Mouse (Mus musculus) C3H10T1/2 (cell line): ENCODE measurements around the gene Numb. TPM values are rescaled to one million over a fixed set of nuclear protein-coding genes. Genes with fewer than 3 reads are reported as not detected.

ENCODE experiments used
- polyA plus RNA-seq, 2 experiments: library from polyadenylated mRNA; unstranded; fragments of >200 nt; fragmentation: generic; extraction: Trizol; gene quantifications; one replicate each; pipeline ENCODE4 v1.2.1; 2012; ENCODE audit warnings: missing spikeins in 2 of 2

Gene Numb
- polyA plus RNA-seq, result 10 to 100 TPM in 1 of 2 experiments, 1 to 10 TPM in 1; 1.1 to 11.2 TPM

GRCm38 (mm10) chr12:83921535-83922381 is at the start of gene Numb:
Gene Numb (minus strand): TSS chr12:83921934.

GRCm38 (mm10) chr12:83950493-83950839 is 28.7 kb upstream of the Numb start, which contains the start of gene Riox1:
Gene Riox1 (plus strand): TSS chr12:83950608.

GRCm38 (mm10) chr12:83763311-83764043 is 158.3 kb downstream of the Numb start, which contains the start of gene Papln:
Gene Papln (plus strand): TSS chr12:83763634.

Other genes starting within 250 kb of the Numb start
- gene Psen1, start 233.8 kb downstream of the Numb start, polyA plus RNA-seq, result 10 to 100 TPM; 22.5 to 43.9 TPM
- gene Papln, start 158.3 kb downstream of the Numb start, polyA plus RNA-seq, result not detected
- gene Riox1, start 28.7 kb upstream of the Numb start, polyA plus RNA-seq, result 1 to 10 TPM; 7.9 to 8.7 TPM
- not detected for gene Heatr4, start 62.9 kb upstream of the Numb start, polyA plus RNA-seq
- 1 to 10 TPM in 1 of 2 experiments, under 1 TPM in 1; 0.28 to 8.4 TPM for gene Acot2, start 65.9 kb upstream of the Numb start, polyA plus RNA-seq
- gene Acot1, start 87.6 kb upstream of the Numb start, polyA plus RNA-seq, result under 1 TPM in 1 of 2 experiments, not detected in 1; 0.11 TPM
- gene Acot4, start 116.4 kb upstream of the Numb start, polyA plus RNA-seq, result not detected
- not detected for gene Gm49366, start 117.0 kb upstream of the Numb start, polyA plus RNA-seq
- not detected for gene Acot3, start 130.2 kb upstream of the Numb start, polyA plus RNA-seq
- gene Acot5, start 147.4 kb upstream of the Numb start, polyA plus RNA-seq, result not detected
- gene Acot6, start 178.7 kb upstream of the Numb start, polyA plus RNA-seq, result not detected
- 1 to 10 TPM in 1 of 2 experiments, under 1 TPM in 1; 0.30 to 4.2 TPM for gene Dnal1, start 192.4 kb upstream of the Numb start, polyA plus RNA-seq
- gene Pnma1, start 226.6 kb upstream of the Numb start, polyA plus RNA-seq, result under 1 TPM; 0.04 to 0.60 TPM